Comparison of ENCODE assay signal across 22 mouse cellular contexts in genomic region chr4:101442791-101443190, GRCm38 (mm10). TPM values are rescaled to one million over a fixed set of nuclear protein-coding genes. Genes with fewer than 3 reads are reported as not detected.
DNase-seq lines count a peak whose midpoint lies in the region; ATAC-seq and TF ChIP-seq lines count a peak whose summit lies in the region.
"Had no signal": no experiment of that assay in that cellular context is flagged by ENCODE, and none has a peak within 500 bp of the region (broad histone marks: within the 10 kb centered on the region; RNA-seq: fewer than 3 reads in every experiment).

No protein-coding gene starts in this region.

- H3K36me3 ChIP-seq in hindbrain, postnatal 0 days (ENCODE audit: insufficient read depth, low read length), result no peaks in the 10 kb centered on the region
- H3K36me3 ChIP-seq in hindbrain, embryonic 14.5 days (replicated peaks; ENCODE audit: control insufficient read depth, insufficient read depth), result no peaks in the 10 kb centered on the region
- H3K36me3 ChIP-seq in neural tube, embryonic 14.5 days (ENCODE audit: control insufficient read depth, insufficient read depth, low read length), result no peaks in the 10 kb centered on the region
- H3K36me3 ChIP-seq: embryonic facial prominence, embryonic 15.5 days; G1E; hindbrain, embryonic 13.5 days; liver, embryonic 13.5 days; lung, embryonic 15.5 days had no signal

- H3K4me2 ChIP-seq in hindbrain, postnatal 0 days (ENCODE audit: low read depth, low read length), result no peak overlapping the region
- no peak overlapping the region for H3K4me2 ChIP-seq in hindbrain, embryonic 14.5 days (replicated peaks)
- H3K4me2 ChIP-seq in neural tube, embryonic 14.5 days (ENCODE audit: low read depth, low read length), result no peak overlapping the region
- H3K4me2 ChIP-seq: embryonic facial prominence, embryonic 15.5 days; hindbrain, embryonic 13.5 days; limb, embryonic 13.5 days; liver, embryonic 13.5 days; lung, embryonic 15.5 days had no signal

- peak in 1 of 2 experiments; percentile 49 for DNase-seq in cerebellum, adult 2 months
- peak; percentile 64 for DNase-seq in hindbrain, postnatal 0 days (ENCODE audit: low spot score)
- DNase-seq in hindbrain, embryonic 14.5 days (ENCODE audit: low spot score), result no peak
- DNase-seq in neural tube, embryonic 10.5 days (ENCODE audit: extremely low spot score, low spot score), result no peak
- DNase-seq in testis, postnatal 14 days (ENCODE audit: low spot score), result peak; percentile 16
- no peak for DNase-seq in layer of hippocampus, postnatal 25 days (ENCODE audit: extremely low spot score in 1 of 2, low spot score in 1 of 2)
- DNase-seq: cerebellum, adult 18-20 months; cerebellum, postnatal 36 days; gastrocnemius, postnatal 14 days; heart, postnatal 10 days; kidney, adult 11 months; layer of hippocampus, postnatal 36 days; liver, embryonic 13.5 days; thymus, adult 2 months had no signal

- no peak for TF ChIP-seq POLR2A in cerebellum, adult 2 months (IDR thresholded peaks at IDR 0.05; ENCODE audit: borderline replicate concordance, insufficient read depth, low read length)

- no peak overlapping the region for H3K4me3 ChIP-seq in cerebellum, adult 2 months (replicated peaks; ENCODE audit: insufficient read depth, low read depth, low read length)
- no peak overlapping the region for H3K4me3 ChIP-seq in hindbrain, postnatal 0 days (ENCODE audit: low read length)
- H3K4me3 ChIP-seq in hindbrain, embryonic 14.5 days (replicated peaks; ENCODE audit: low read length), result no peak overlapping the region
- H3K4me3 ChIP-seq in neural tube, embryonic 14.5 days (ENCODE audit: low read depth, low read length), result no peak overlapping the region
- H3K4me3 ChIP-seq: embryonic facial prominence, embryonic 15.5 days; hindbrain, embryonic 13.5 days; limb, embryonic 13.5 days; liver, embryonic 13.5 days; lung, embryonic 15.5 days had no signal

- TF ChIP-seq CTCF in cerebellum, adult 2 months (IDR thresholded peaks at IDR 0.05; ENCODE audit: borderline replicate concordance, insufficient read depth, low read depth, low read length), result no peak
- TF ChIP-seq CTCF in hindbrain, postnatal 0 days (IDR thresholded peaks at IDR 0.05; ENCODE audit: low read depth), result no peak

- no peaks in the 10 kb centered on the region for H3K27me3 ChIP-seq in cerebellum, adult 2 months (ENCODE audit: control insufficient read depth, insufficient read depth, low read length)
- H3K27me3 ChIP-seq in hindbrain, postnatal 0 days (ENCODE audit: insufficient read depth, low read length), result no peaks in the 10 kb centered on the region
- no peaks in the 10 kb centered on the region for H3K27me3 ChIP-seq in hindbrain, embryonic 14.5 days (ENCODE audit: control insufficient read depth, insufficient read depth, low read length)
- no peaks in the 10 kb centered on the region for H3K27me3 ChIP-seq in neural tube, embryonic 14.5 days (ENCODE audit: control insufficient read depth, insufficient read depth, low read length)
- H3K27me3 ChIP-seq: embryonic facial prominence, embryonic 15.5 days; hindbrain, embryonic 13.5 days; limb, embryonic 13.5 days; liver, embryonic 13.5 days; lung, embryonic 15.5 days had no signal

- peak overlapping the region; percentile 2; the same call in 1 of the 2 replicates for H3K27ac ChIP-seq in cerebellum, adult 2 months (ENCODE audit: insufficient read depth, low read length)
- H3K27ac ChIP-seq in hindbrain, postnatal 0 days, result no peak overlapping the region
- H3K27ac ChIP-seq in hindbrain, embryonic 14.5 days, result no peak overlapping the region
- H3K27ac ChIP-seq in neural tube, embryonic 14.5 days (ENCODE audit: low read depth, low read length), result no peak overlapping the region
- H3K27ac ChIP-seq: embryonic facial prominence, embryonic 15.5 days; hindbrain, embryonic 13.5 days; limb, embryonic 13.5 days; liver, embryonic 13.5 days; lung, embryonic 15.5 days had no signal

- no peak for ATAC-seq in cerebellum, adult (ENCODE audit: insufficient number of reproducible peaks, low FRiP score, low TSS enrichment)
- 0 out of 2 replicates have a peak, but pooled peaks have one; percentile 39 for ATAC-seq in hindbrain, postnatal 0 days
- no peak for ATAC-seq in hindbrain, embryonic 14.5 days (ENCODE audit: low FRiP score)
- ATAC-seq in neural tube, embryonic 14.5 days (ENCODE audit: low read depth), result peak; percentile 28; the same call in 1 of the 2 replicates
- ATAC-seq: activated CD4-positive, CD25-positive, alpha-beta regulatory T cell, adult 4 months had no signal

- H3K9me3 ChIP-seq in hindbrain, postnatal 0 days (ENCODE audit: low read length), result no peaks in the 10 kb centered on the region
- H3K9me3 ChIP-seq in hindbrain, embryonic 14.5 days (ENCODE audit: control insufficient read depth, low read length), result no peaks in the 10 kb centered on the region
- no peaks in the 10 kb centered on the region for H3K9me3 ChIP-seq in neural tube, embryonic 14.5 days (ENCODE audit: control insufficient read depth, low read length)
- H3K9me3 ChIP-seq: embryonic facial prominence, embryonic 15.5 days; G1E; hindbrain, embryonic 13.5 days; limb, embryonic 13.5 days; liver, embryonic 13.5 days; lung, embryonic 15.5 days had no signal

- WGBS in cerebellum, adult 2 months, result 43% methylated on average over 2 of the region's 2 CpGs
- 55% methylated on average over 2 of the region's 2 CpGs for WGBS in hindbrain, postnatal 0 days
- 54% methylated on average over 2 of the region's 2 CpGs for WGBS in hindbrain, embryonic 14.5 days
- 76% methylated on average over 2 of the region's 2 CpGs for WGBS in neural tube, embryonic 14.5 days

- no peak overlapping the region for H3K9ac ChIP-seq in hindbrain, postnatal 0 days (replicated peaks; ENCODE audit: low read length)
- no peak overlapping the region for H3K9ac ChIP-seq in hindbrain, embryonic 14.5 days
- no peak overlapping the region for H3K9ac ChIP-seq in neural tube, embryonic 14.5 days (replicated peaks; ENCODE audit: low read depth, low read length)
- H3K9ac ChIP-seq: embryonic facial prominence, embryonic 15.5 days; hindbrain, embryonic 13.5 days; limb, embryonic 13.5 days; liver, embryonic 13.5 days; lung, embryonic 15.5 days had no signal

- peaks cover 53% of the 10 kb centered on the region for H3K4me1 ChIP-seq in cerebellum, adult 2 months (ENCODE audit: control insufficient read depth, insufficient read depth, low read length)
- H3K4me1 ChIP-seq in hindbrain, postnatal 0 days (ENCODE audit: insufficient read depth, low read length), result peaks cover 14% of the 10 kb centered on the region
- no peaks in the 10 kb centered on the region for H3K4me1 ChIP-seq in hindbrain, embryonic 14.5 days (replicated peaks; ENCODE audit: control insufficient read depth, insufficient read depth, low read length)
- no peaks in the 10 kb centered on the region for H3K4me1 ChIP-seq in neural tube, embryonic 14.5 days (ENCODE audit: control insufficient read depth, insufficient read depth, low read length)
- H3K4me1 ChIP-seq: hindbrain, embryonic 13.5 days had no signal

RNA-seq across cellular contexts. Expression of gene Ak4, which starts 23.7 kb away (rescaled TPM):
- polyA plus RNA-seq in cerebellum, adult 2 months (2012; rRNA removed), result 56.6 and 76.5 TPM in 2 replicates
- 18.6 and 23.6 TPM in 2 replicates for total RNA-seq in hindbrain, postnatal 0 days (2014; rRNA removed)
- polyA plus RNA-seq in hindbrain, postnatal 0 days (2015; fragmentation: Nextera tagmentation; extraction: Ambion mirVana), result 8.2 and 8.4 TPM in 2 replicates
- 3.2 and 4.2 TPM in 2 replicates for polyA plus RNA-seq in hindbrain, embryonic 14.5 days (2014; fragmentation: Nextera tagmentation; extraction: Ambion mirVana)
- polyA plus RNA-seq in neural tube, embryonic 14.5 days (2014; fragmentation: Nextera tagmentation; extraction: Ambion mirVana), result 2.0 and 2.7 TPM in 2 replicates
- 10 to 100 TPM; 61.7 to 81.2 TPM for total RNA-seq in layer of hippocampus, postnatal 25 days (2021)
- total RNA-seq: G1E had no signal
- polyA plus RNA-seq: G1E had no signal

RNA-seq across cellular contexts. Expression of gene Dnajc6, which starts 53.7 kb away (rescaled TPM):
- 109 and 126 TPM in 2 replicates for polyA plus RNA-seq in cerebellum, adult 2 months (2012; rRNA removed)
- total RNA-seq in hindbrain, postnatal 0 days (2014; rRNA removed), result 205 and 216 TPM in 2 replicates
- 56.5 and 60.9 TPM in 2 replicates for polyA plus RNA-seq in hindbrain, postnatal 0 days (2015; fragmentation: Nextera tagmentation; extraction: Ambion mirVana)
- polyA plus RNA-seq in hindbrain, embryonic 14.5 days (2014; fragmentation: Nextera tagmentation; extraction: Ambion mirVana), result 66.1 and 76.6 TPM in 2 replicates
- 63.8 and 70.1 TPM in 2 replicates for polyA plus RNA-seq in neural tube, embryonic 14.5 days (2014; fragmentation: Nextera tagmentation; extraction: Ambion mirVana)
- 100 to 1,000 TPM; 317 to 331 TPM for total RNA-seq in layer of hippocampus, postnatal 25 days (2021)
- polyA plus RNA-seq: G1E had no signal

Comparison
In these comparisons a context has a peak if more than half of its experiments do, and no peak if none do; other contexts are left out.
1. DNase-seq: peak in hindbrain, postnatal 0 days (single experiment) and testis, postnatal 14 days (single experiment); none in hindbrain, embryonic 14.5 days (single experiment), neural tube, embryonic 10.5 days (single experiment) and layer of hippocampus, postnatal 25 days (0 of 2).
2. ATAC-seq: peak in hindbrain, postnatal 0 days (single experiment) and neural tube, embryonic 14.5 days (single experiment); none in cerebellum, adult (single experiment) and hindbrain, embryonic 14.5 days (single experiment).